Mouse (Mus musculus): ENCODE measurements around the gene Rpap3. TPM values are rescaled to one million over a fixed set of nuclear protein-coding genes. Genes with fewer than 3 reads are reported as not detected.

Gene Rpap3
- total RNA-seq, 1 experiment from 2014 or later, result 14.1 TPM

DNA sequence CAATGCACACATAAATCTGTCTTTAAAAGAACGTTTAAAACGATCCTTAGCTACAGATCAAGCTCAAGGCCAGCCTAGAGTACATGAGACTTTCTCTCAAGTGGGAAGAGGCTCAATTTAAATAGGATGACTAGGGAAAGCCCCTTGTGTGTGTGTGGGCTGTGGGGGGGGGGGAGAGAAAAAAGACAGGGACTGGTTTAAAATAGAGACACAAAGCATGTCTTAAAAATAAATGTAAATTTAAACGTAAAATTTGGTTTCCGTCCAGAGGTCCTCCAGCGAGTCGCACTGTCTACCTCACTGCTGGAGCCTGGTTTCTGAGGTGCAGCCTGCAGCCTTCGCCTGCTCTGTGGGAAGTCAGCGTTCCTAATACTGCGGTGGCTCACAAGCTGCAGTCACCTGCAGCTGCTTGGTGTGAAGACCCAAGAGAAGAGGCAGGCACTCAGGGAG lies 34.7 kb upstream of the Rpap3 start:
- no peak for ATAC-seq (replicated peaks; ENCODE audit: insufficient number of reproducible peaks, low FRiP score, low TSS enrichment, poor library complexity, severe bottlenecking)

DNA sequence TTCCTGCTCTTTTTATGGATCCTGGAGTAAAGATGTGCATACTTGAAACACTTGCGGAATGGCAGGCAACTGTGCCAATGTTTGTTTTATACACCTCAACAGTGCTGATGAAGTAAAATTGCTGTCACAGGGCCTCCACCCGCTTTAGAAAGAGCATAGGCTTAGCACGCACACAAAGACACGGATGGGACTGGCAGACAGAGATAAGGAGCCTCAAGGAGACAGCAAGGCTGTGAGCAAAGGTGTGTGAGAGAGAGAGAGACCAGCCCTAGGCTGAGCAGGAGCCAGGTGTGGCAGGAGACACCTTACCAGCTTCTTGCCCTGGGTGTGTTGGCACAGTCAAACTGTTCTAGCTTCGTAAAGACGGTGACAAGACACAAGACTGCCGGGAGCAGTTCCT lies 33.3 kb upstream of the Rpap3 start:
- ATAC-seq (replicated peaks; ENCODE audit: insufficient number of reproducible peaks, low FRiP score, low TSS enrichment, poor library complexity, severe bottlenecking), result no peak

DNA sequence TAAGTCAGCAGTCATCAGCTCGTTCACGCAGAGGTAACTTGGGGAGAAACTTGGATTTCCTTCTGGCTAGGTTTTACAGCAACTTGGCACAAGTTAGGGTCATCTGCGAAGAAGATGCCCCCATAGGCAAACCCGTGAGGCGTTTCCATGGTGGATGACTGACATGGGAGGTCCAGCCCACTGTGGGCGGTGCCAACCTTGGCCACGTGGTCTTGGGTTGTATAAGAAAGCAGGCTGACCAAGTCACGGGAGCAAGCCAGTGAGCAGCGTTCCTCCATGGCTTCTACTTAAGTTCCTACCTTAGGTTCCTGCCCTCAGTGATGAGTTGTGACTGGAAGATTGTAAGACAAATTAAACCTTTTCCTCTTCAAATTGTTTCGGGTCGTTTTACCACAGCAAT lies 26.4 kb upstream of the Rpap3 start:
- no peak for ATAC-seq (replicated peaks; ENCODE audit: insufficient number of reproducible peaks, low FRiP score, low TSS enrichment, poor library complexity, severe bottlenecking)

DNA sequence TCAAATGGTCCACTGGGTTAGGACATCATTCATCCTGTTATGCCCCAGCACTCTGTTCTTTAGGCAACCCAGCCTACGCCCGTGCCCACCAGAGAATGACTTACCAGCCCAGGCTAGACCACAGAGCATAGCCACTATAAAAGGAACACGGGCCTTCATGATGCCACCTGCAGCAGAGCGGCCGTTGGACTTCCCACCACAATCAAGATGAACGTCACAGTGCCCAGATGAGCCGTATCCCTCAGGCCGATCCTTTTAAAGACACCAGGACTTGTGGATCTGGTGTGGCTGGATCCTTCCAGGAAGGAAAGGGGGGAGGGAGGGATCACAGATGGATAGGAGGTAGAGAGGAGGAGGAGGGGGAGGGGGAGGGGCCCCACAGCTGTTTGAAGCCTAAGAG lies 25.5 kb upstream of the Rpap3 start, which contains the start of gene Endou:
Gene Endou (minus strand): TSS at position 229 of the 400 bp plus-strand sequence.
- ATAC-seq (replicated peaks; ENCODE audit: insufficient number of reproducible peaks, low FRiP score, low TSS enrichment, poor library complexity, severe bottlenecking), result no peak

DNA sequence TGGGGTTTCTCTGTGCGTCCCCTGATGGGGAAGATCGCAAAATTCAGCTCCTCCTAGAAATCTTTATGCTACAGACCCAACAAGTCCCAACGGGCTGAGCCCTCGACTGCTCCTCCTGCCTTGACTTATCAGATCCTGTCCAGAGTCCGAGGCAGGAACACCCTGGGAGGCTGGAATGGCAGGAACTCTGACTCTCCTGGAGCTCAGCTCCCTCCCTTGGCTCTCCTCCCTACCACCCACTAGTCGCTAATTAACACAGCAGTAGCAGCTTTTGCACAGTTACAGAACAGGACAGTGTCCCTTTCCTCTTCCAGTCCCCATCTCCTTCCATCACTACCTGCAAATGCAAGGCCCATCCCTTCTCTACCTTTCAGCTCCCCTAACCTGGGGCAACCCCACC lies 24.7 kb upstream of the Rpap3 start:
- no peak for ATAC-seq (replicated peaks; ENCODE audit: insufficient number of reproducible peaks, low FRiP score, low TSS enrichment, poor library complexity, severe bottlenecking)

DNA sequence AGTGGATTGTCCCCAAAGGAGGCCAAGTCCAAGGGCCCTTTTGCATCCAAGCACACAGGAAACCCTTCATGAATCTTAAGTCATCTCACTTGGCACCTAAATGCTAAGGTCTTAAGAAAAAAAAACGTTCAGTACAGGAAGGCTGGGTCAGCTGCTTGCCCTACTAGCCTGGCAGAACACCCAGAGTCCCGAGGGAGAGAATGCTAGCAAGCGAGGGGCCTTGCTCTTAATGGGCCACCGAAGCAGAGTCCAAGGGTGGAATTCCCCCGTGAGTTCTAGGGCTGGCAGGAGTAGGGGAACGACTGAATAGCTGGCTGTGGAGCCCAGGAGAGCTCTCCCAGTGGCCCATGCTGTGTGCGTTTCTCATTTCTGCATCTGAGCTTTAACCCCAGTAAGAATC lies 23.2 kb upstream of the Rpap3 start:
- ATAC-seq (replicated peaks; ENCODE audit: insufficient number of reproducible peaks, low FRiP score, low TSS enrichment, poor library complexity, severe bottlenecking), result no peak

DNA sequence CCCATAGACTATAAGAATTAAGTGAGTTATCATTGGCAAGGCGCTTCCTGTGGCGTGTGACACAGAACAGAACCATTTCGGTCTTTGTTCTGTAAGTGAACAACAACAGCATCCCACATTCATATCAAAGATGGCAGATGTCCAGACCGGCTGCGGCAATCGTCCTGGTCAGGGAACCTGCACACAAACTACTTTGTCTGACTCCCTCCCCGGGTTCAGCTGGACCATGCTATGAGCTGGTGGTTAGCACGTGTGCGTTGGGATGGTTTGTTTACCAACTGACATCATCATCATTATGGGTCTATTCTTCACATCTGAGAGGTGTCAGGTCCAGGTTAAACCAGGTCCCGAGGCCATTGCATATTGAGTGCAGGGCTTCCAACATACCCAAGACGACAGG lies 22.8 kb upstream of the Rpap3 start:
- no peak for ATAC-seq (replicated peaks; ENCODE audit: insufficient number of reproducible peaks, low FRiP score, low TSS enrichment, poor library complexity, severe bottlenecking)

DNA sequence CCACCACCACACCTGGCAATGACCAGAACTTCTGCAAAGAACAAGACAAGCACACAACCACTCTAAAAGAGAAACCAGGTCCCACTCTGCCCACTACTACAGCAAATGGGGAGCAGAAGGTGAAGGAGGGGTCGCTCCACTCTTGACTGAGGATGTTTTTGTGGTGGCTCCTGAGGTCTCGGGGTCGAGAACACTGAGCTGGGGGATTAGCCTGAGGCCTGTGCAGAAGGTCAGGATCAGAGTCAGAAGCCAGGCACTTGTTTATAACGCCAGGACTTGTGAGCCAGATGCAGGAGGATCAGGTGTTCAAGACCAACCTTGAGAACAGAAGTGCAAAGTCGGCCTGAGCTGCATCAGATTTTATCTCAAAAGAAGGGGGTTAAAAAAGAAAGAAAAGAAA lies 21.9 kb upstream of the Rpap3 start:
- ATAC-seq (replicated peaks; ENCODE audit: insufficient number of reproducible peaks, low FRiP score, low TSS enrichment, poor library complexity, severe bottlenecking), result no peak

DNA sequence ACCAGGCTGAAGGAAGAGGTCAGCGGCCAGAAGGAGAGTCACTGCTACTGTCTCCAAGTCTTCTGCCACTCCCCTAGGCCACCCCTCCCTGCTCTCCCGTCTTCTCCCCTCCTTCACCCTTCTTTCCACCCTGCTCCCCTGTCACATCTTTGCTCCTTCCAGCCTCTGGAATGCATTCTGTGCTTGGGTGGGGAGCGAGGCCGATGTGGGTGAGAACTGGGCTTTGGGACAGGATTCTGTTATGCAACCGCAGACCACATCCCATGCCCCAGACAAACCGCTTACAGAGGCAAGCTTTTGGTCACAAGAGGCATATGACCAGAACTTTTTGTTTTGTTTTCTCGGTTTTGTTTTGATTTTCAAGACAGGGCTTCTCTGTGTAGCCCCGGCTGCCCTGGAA lies 21.4 kb upstream of the Rpap3 start:
- ATAC-seq (replicated peaks; ENCODE audit: insufficient number of reproducible peaks, low FRiP score, low TSS enrichment, poor library complexity, severe bottlenecking), result no peak

DNA sequence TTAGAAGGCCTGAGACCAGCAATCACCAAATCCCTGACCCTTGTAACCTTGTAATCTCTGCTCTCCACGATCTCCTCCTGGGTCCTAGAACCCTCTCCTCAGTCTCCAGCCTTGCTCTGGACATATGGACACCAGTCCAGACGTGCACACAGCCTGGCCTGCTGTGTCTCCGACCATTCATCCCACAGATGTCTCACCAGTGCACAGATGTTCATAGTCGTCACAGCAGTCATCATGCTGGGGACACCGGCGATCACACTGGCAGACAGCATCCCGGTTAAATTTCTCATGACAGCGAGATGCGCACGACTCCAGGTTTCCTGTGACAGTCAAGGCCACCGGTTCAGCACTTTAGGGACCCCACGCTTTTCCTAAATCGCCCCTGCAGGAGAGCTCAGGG lies 20.7 kb upstream of the Rpap3 start:
- no peak for ATAC-seq (replicated peaks; ENCODE audit: insufficient number of reproducible peaks, low FRiP score, low TSS enrichment, poor library complexity, severe bottlenecking)

DNA sequence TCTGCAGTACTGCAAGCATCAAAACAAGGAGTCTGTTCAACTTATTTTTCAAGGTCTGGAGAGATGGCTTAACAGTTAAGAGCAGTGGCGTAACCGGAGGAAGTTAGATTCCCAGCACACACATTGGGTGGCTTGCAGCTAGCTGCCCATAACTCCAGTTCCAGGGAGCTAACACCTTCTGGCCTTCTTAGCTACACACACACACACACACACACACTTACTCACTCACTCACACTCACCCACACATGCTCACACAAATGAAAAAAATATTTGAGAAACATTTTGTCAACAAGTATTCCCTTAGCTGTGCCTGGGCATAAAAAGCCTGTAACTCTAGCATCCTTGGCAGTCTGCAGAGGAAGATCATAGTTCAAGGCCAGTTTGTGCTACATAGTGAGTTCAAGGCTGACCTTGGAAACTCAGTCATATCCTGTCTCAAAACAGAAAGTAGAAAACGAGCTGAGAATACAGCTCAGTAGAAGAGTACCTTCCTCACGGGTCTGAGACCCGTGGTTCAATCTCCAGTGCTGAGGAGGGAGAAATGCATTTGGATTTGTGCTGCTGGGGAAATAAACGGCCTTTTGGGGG lies 19.7 kb upstream of the Rpap3 start:
- no peak for ATAC-seq (replicated peaks; ENCODE audit: insufficient number of reproducible peaks, low FRiP score, low TSS enrichment, poor library complexity, severe bottlenecking)

DNA sequence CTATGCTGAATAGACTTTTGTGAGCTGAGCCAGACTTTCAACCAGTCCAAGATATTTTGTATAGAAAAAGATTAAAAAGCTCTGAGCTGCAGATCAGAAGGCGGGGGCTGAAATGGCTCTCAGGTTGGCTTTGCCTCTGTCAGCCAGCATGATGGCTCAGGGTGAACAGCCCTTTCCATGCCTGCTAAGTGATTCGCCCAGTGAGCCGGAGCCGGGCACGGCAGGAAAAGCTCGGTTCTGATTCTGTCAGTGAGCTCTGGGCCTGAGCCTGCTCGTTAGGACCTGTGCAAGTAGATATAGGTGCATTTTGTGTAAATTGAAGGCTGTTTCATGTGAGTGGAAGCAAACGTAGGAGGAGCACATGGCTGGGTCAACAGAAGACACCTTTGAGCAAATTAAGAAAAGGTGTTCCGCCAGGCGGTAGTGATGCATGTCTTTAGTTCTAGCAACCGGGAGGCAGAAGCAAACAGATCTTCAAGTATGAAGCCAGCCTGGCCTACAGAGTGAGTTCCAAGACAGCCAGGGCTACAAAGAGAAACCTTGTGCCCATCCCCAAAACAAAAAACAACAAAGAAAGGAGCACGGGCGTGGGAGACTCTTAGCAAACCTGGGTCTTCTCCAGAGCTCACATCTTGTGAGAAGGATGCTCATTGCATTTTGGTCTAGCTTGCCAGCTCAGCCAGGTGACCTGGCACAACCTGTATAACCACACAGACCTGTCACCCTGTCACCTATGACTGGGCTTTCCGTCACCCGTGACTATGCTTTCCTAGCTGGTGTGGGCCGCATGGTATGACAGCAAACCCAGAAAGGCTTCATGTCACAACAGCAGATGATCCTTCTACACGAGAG lies 18.9 kb upstream of the Rpap3 start:
- no peak for ATAC-seq (replicated peaks; ENCODE audit: insufficient number of reproducible peaks, low FRiP score, low TSS enrichment, poor library complexity, severe bottlenecking)

DNA sequence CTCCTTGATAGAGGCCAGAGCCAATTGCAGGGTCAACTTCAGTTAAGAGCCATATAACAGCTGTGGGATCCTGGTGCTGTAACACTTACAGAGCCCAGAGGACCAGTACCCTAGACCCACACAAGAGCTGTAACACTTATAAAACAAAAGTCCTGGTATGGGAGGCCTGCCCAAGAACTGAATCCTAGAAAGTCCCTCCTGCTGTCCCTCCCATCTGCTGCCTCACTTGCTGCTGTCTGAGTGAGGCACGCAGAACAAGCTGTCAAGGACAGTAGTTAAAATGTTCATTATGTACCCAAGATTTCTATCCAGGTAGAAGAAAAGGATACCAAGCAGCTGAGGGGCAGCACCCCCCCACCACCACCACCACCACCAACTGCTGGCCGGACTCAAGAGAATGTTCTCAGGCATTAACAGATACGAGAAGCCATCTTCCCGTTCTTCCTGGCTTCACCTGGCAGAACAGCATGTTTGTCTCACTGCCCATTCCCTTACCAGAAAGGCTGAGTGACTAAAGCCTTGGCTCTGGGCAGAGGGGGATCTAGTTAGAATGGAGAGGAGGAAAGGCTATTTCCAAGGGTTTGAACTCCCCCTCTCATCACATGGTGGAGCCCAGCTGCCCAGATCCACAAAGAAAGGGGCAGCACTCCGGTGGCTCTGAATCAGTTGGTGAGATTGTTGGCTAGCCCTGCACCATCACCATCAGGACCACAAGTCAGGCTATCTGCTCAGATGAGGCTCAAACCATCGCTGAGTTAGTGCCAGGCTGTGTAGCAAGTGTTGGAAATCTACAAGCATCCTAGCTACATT lies 18.1 kb upstream of the Rpap3 start:
- no peak for ATAC-seq (replicated peaks; ENCODE audit: insufficient number of reproducible peaks, low FRiP score, low TSS enrichment, poor library complexity, severe bottlenecking)

DNA sequence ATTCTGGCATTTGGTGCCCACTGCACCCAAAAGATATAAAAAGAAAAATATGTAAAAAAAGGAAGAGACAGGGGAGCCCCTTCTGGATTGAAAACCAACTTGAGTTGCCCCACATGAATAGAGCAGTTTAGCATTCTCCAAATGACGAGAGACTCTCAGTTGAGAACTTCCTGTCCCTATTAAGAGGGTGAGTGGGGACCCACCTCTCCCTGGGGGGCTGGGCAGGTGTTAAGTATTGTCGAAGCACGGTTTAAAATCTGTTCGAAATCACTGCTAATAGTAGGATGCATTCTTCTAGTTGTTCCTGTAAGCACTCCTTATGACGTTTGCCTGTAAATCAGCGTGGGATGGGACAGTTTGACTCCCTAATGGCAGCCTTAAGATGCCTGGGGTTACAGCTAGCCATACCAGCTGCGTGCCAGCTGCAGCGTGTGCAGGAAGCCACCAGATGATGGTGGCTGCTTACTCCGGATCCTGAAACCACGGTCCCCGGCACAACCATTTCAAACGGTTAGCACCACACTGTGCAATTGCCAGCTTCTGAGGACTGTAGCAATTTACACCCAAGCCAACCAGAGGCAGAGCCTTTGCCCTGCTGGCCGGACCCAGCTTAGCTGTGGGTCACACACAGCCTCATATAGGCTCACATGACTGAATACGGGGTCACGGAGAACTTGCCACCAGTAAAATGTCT lies 15.5 kb upstream of the Rpap3 start:
- no peak for ATAC-seq (replicated peaks; ENCODE audit: insufficient number of reproducible peaks, low FRiP score, low TSS enrichment, poor library complexity, severe bottlenecking)

DNA sequence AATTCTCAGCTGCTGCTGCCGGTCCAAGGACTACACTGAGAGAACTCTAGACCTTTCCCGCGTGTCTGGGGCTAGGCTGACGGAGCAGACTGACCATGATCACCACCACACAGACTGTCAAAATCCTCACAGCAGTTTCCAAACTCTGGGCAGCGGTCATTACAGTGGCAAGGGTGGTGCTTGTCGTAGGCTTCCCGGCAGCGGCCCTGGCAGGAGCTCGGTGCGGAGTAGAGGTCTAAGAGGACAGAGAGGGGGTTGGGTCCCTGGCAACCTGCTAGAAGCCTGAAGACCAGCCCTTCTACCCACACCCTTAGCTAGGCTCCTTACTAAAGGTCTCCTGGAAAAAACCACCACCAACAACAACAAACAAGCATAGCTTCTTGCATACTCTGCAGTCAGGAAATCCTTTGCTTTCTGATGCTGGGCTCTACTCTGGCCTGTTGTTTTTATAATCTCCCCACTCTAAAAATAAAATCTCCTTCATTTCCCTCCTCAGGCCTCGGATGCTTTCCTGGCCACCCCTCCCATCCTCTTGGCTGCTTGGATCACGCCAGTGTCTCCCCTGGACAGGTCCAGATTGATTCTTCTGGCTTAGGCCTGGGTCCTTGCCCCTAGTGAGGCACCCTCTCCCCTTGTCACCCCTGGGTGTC lies 14.5 kb upstream of the Rpap3 start:
- ATAC-seq (replicated peaks; ENCODE audit: insufficient number of reproducible peaks, low FRiP score, low TSS enrichment, poor library complexity, severe bottlenecking), result no peak

DNA sequence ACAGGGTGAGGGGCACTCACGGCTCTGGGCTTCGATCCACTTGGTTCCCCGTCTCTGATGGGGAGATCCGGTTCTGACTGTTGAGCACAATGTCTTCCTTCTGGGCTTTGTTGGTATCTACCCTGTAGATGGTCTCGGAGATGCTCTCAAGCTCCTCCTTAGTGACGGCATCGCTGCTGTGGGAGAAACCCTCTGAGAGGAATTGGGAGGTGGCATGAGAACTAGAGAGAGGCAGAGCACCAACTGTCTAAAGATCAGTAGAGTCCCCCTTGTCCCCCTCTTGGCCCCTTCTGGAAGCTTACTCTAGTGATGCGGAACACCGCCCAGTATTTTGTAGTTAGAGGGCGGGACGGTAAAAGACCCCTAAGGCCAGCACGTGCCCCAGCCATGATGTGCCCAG lies 13.9 kb upstream of the Rpap3 start:
- ATAC-seq (replicated peaks; ENCODE audit: insufficient number of reproducible peaks, low FRiP score, low TSS enrichment, poor library complexity, severe bottlenecking), result no peak

DNA sequence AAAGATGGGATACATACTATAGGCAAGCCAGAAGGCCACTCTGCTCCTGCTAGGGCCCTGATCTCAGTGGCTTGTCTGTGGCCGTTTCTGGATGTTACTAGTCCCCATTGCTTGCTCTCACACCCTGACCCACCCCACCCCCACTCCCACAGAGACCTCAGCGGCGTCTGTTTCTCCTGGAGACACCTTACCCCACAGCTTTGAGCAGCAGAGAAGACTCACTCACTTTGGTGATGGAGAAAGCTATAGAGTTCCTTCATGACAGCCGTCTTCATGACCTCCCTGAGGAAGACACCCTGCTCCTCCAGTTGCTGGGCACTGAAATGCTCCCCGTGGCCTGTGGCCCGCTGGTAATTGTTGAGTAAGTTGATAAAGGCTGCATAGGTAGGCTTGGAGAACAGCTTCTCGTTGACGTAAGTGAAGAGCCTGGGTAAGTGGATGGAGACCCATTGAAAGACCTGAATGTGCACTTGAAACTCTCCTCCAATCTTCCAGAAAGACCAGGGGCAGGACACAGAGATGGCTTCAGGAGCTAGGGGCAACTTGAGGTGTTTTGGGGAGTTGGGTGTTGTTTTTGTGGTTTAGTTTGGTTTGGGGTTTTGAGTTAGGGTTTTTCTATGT lies 13.0 kb upstream of the Rpap3 start:
- ATAC-seq (replicated peaks; ENCODE audit: insufficient number of reproducible peaks, low FRiP score, low TSS enrichment, poor library complexity, severe bottlenecking), result no peak

DNA sequence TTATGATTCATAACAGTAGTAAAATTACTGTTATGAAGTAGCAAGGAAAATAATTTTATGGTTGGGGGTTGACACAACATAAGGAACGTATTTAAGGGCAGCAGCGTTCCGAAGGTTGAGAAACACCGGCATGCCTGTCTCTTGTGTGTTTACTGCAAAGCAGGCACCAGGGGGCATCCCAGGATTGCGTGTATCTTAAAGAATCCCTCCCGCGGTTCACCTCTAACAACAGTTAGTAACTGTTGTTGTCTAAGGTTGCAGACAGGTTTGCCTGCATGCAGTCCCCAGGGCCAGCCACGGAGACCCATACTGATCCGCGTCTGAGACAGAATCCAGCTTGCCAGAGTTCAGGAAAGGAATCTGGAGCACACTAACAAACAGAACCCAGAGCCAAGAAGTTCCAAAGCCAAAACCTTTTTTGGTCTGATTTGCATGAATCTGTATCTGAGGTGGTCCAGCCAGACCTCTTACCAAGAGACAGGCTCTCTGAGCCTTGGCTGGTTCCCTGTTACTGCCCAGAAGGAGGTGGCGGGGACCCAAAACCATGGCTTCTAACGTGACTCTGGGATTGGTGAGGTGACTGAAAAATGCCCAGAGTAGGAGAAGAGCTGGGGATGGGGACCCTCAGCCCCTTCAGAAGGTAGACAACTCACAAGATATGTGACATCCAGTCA lies 12.4 kb upstream of the Rpap3 start:
- ATAC-seq (replicated peaks; ENCODE audit: insufficient number of reproducible peaks, low FRiP score, low TSS enrichment, poor library complexity, severe bottlenecking), result peak; percentile 19; the same call in 1 of the 2 replicates
